Mouse (Mus musculus): ENCODE results near the gene Ambn. TPM values are rescaled to one million over a fixed set of nuclear protein-coding genes. Genes with fewer than 3 reads are reported as not detected.
"Not testable (repeated sequence)": the region's sequence is repeated elsewhere in the genome, so short reads cannot be mapped to it uniquely, and the experiment has no call there.

Ambn gene
- not detected for total RNA-seq (2021)
- long read RNA-seq, experiment 1 = 0 reads
- long read RNA-seq, experiment 2 = 0 reads

GRCm38 (mm10) chr5:88455691-88456090, at the start of gene Ambn:
Gene Ambn, plus strand, starts transcription at chr5:88455991.
- no peak for DNase-seq (ENCODE audit: low spot score in 2 of 2)

DNA sequence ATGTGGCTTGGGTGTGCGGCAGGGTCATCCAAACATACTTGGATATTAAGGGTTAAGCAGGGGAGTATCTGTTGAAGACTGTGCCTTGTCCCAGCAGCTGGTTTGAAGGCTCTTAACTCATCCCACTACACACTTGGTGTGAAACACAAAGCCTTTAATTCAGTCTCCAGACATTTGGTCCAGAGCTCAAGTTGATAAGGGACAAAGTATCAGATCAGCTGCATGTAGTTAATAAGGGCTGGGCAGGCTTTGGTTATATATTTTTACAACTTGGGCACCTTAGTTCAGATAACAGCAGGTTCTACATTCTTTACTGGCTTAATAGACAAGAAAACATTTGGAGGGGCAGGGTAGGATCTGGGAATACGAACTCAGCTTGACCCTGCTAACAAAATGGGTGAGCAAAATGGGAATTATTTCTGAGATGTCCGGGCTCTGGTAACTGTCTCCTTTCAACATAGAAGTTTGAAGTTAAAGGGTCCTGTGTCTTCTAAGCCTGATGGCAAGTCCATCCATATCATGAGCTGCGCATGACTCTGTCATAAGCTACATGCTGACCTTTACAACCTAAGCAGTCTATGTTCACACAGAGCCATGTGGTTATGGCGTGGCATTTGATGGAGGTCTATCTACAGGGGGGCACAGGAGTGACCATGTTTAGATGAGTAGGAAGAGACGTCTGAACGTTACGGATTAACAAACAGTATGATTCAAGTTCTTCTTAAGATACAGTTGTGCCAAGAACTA, 35.3 kb upstream of the Ambn start:
- no peak for DNase-seq (ENCODE audit: low spot score in 2 of 2)

DNA sequence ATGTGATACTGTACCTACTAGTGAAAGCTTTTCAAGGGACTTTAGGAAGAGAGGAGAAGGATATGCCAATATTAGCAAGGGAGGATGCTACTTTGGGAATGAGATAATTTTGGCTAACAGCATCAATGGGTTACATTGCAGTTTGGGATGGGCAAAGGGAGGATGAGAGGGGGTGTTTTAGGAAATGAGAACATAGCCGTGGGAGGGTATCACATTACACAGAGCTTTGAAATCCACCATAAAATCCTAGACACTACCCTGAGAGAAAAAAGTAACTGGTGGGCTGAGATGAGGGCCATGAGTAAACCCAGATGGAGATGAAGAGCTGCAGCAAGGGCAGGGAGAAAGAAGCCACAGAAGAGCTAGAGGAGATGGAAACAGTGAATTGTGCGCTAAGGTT, 30.9 kb upstream of the Ambn start:
- not testable (repeated sequence) for DNase-seq (ENCODE audit: low spot score in 2 of 2)

GRCm38 (mm10) chr5:88426753-88427152, 29.0 kb upstream of the Ambn start:
- DNase-seq (ENCODE audit: low spot score in 2 of 2) = no peak

DNA sequence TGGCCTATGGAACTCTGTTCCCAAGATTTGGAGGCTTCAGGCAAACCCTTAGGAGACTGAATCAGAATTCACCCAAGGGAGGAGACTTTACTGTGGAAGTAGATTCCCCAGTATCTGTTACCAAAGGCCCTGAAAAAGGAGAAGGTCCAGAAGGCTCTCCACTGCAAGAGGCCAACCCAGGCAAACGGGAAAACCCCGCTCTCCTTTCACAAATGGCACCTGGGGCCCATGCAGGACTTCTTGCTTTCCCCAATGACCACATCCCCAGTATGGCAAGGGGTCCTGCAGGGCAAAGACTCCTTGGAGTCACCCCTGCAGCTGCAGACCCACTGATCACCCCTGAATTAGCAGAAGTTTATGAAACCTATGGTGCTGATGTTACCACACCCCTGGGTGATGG, 11.7 kb downstream of the Ambn start:
- DNase-seq (ENCODE audit: low spot score in 2 of 2) = no peak

GRCm38 (mm10) chr5:88468807-88469704, 13.3 kb downstream of the Ambn start:
- no peak for DNase-seq (ENCODE audit: low spot score in 2 of 2)

- no peak for DNase-seq (ENCODE audit: low spot score in 2 of 2)
Measured at GRCm38 (mm10) chr5:88487675-88488074, 31.9 kb downstream of the Ambn start, which contains the start of gene Enam. Gene Enam, plus strand, starts transcription at chr5:88487975.

GRCm38 (mm10) chr5:88489004-88489403, 33.2 kb downstream of the Ambn start:
- no peak for DNase-seq (ENCODE audit: low spot score in 2 of 2)

GRCm38 (mm10) chr5:88491111-88491510, 35.3 kb downstream of the Ambn start:
- DNase-seq (ENCODE audit: low spot score in 2 of 2) = no peak

GRCm38 (mm10) chr5:88499781-88500180, 44.0 kb downstream of the Ambn start:
- DNase-seq (ENCODE audit: low spot score in 2 of 2) = no peak

DNA sequence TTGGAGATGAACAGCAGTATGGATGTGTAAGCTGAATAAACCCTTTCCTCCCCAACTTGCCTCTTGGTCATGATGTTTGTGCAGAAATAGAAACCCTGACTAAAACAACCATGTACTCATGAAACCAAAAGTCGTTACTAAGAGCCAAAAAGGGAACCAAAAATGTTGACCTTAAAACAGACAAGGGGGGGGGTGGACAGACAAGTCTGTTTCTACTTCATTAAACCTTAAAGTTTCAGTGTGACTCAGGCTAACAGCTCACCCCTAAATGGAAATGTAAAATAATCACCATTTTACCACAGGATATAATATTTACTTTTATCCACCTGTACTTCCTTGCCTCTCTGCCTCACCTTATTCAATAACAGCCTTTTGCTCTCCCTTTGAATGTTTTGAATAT, 52.8 kb downstream of the Ambn start:
- DNase-seq (ENCODE audit: low spot score in 2 of 2) = no peak

DNA sequence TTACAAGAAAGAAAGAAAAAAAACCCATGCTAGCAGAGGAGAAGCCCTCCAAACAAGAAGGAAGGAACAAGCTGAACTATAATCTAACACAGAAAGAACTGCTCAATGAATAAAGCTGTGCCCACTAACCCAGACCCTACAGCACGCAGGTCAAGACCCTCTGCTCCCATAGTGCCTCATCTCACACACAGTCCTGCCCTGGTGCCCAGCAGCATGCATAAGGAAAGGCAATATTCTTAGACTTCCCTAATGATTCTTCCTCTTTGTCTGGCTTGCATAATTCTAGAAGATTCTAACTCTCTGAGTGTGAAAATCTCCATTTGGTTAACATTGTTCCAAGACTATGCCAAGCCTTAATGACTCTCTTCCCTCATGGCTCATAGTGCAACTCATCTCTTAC, 53.2 kb downstream of the Ambn start:
- DNase-seq (ENCODE audit: low spot score in 2 of 2) = no peak

Other genes starting within 250 kb of the Ambn start
- not detected for gene Gm7714, start 187.1 kb upstream of the Ambn start, total RNA-seq (2021)
- gene Prol1, start 138.7 kb upstream of the Ambn start, total RNA-seq (2021) = not detected
- gene Amtn, start 79.9 kb upstream of the Ambn start, total RNA-seq (2021) = not detected
- not detected for gene Enam, start 32.0 kb downstream of the Ambn start, total RNA-seq (2021)
- 1 to 10 TPM in 1 of 2 experiments, under 1 TPM in 1; 0.66 to 4.7 TPM for gene Jchain, start 71.9 kb downstream of the Ambn start, total RNA-seq (2021)
- 10 to 100 TPM; 31.4 to 39.5 TPM for gene Utp3, start 98.5 kb downstream of the Ambn start, total RNA-seq (2021)
- gene Rufy3, start 109.0 kb downstream of the Ambn start, total RNA-seq (2021) = 10 to 100 TPM; 21.1 to 26.7 TPM
- gene Grsf1, start 220.2 kb downstream of the Ambn start, total RNA-seq (2021) = 100 to 1,000 TPM; 120 to 143 TPM